ENCODE assay signal across 24 mouse cellular contexts in genomic region chr10:126765648-126766047, GRCm38 (mm10).
DNase-seq lines count a peak whose midpoint lies in the region; TF ChIP-seq lines count a peak whose summit lies in the region.
"Had no signal": no experiment of that assay in that cellular context is flagged by ENCODE, and none has a peak within 500 bp of the region (broad histone marks: within the 10 kb centered on the region; RNA-seq: fewer than 3 reads in every experiment).

No protein-coding gene starts in this region.

- H3K27ac ChIP-seq in CH12.LX (ENCODE audit: insufficient read depth, low read depth): no peak overlapping the region
- no peak overlapping the region for H3K27ac ChIP-seq in ES-E14 (ENCODE audit: insufficient read depth, low read depth, low read length, poor library complexity, severe bottlenecking)
- H3K27ac ChIP-seq in bone marrow macrophage, adult 2 months (ENCODE audit: insufficient read depth, low read depth, low read length): peak overlapping the region; percentile 55
- no peak overlapping the region for H3K27ac ChIP-seq in left cerebral cortex, adult 2 months
- H3K27ac ChIP-seq: embryonic facial prominence, embryonic 13.5 days; embryonic facial prominence, embryonic 15.5 days; forebrain, embryonic 10.5 days; forebrain, embryonic 13.5 days; forebrain, embryonic 15.5 days had no signal

- no peak for TF ChIP-seq CTCF in CH12.LX (conservative IDR thresholded peaks at IDR 0.05 in 1 of 2, IDR thresholded peaks at IDR 0.05 in 1 of 2; ENCODE audit: low read depth in 2 of 2, low read length in 2 of 2)
- no peak for TF ChIP-seq CTCF in bone marrow macrophage, adult 2 months (IDR thresholded peaks at IDR 0.05; ENCODE audit: low read depth, low read length)
- no peak for TF ChIP-seq CTCF in left cerebral cortex, adult 2 months (IDR thresholded peaks at IDR 0.05)

- H3K79me2 ChIP-seq in CH12.LX (replicated peaks; ENCODE audit: control insufficient read depth, extremely low read depth, insufficient read depth, poor library complexity, severe bottlenecking): no peaks in the 10 kb centered on the region

- H3K9me3 ChIP-seq in CH12.LX (replicated peaks; ENCODE audit: low read length) (peaks cover 7% of the 10 kb centered on the region), ES-E14 (ENCODE audit: control insufficient read depth, insufficient read depth, low read depth, low read length) (no peaks in the 10 kb centered on the region)
- H3K9me3 ChIP-seq: embryonic facial prominence, embryonic 13.5 days; embryonic facial prominence, embryonic 15.5 days; forebrain, embryonic 10.5 days; forebrain, embryonic 13.5 days; forebrain, embryonic 15.5 days had no signal

- no peak overlapping the region for H3K4me2 ChIP-seq in CH12.LX (ENCODE audit: insufficient read depth, low read depth, poor library complexity, severe bottlenecking)
- H3K4me2 ChIP-seq: embryonic facial prominence, embryonic 13.5 days; embryonic facial prominence, embryonic 15.5 days; forebrain, embryonic 13.5 days; forebrain, embryonic 15.5 days had no signal

- H3K27me3 ChIP-seq in CH12.LX (replicated peaks): peaks cover 9% of the 10 kb centered on the region
- H3K27me3 ChIP-seq: embryonic facial prominence, embryonic 13.5 days; embryonic facial prominence, embryonic 15.5 days; forebrain, embryonic 13.5 days; forebrain, embryonic 15.5 days; Patski had no signal

- intact Hi-C loops in heart, postnatal 10 days (cut with DNase I): no loop called here
- intact Hi-C loops in left cerebral cortex, adult 2 months (cut with DNase I): no loop called here

- no peak overlapping the region for H3K4me3 ChIP-seq in CH12.LX (replicated peaks in 1 of 3; ENCODE audit: low read depth in 2 of 3, low read length in 2 of 3, poor library complexity in 1 of 3)
- no peak overlapping the region for H3K4me3 ChIP-seq in ES-E14 (ENCODE audit: insufficient read depth in 1 of 2, low read depth in 1 of 2, low read length in 2 of 2, poor library complexity in 1 of 2, severe bottlenecking in 1 of 2)
- no peak overlapping the region for H3K4me3 ChIP-seq in bone marrow macrophage, adult 2 months (ENCODE audit: insufficient read depth, low read length)
- no peak overlapping the region for H3K4me3 ChIP-seq in left cerebral cortex, adult 2 months
- H3K4me3 ChIP-seq: embryonic facial prominence, embryonic 13.5 days; embryonic facial prominence, embryonic 15.5 days; erythroblast, embryonic 14.5 days; forebrain, embryonic 10.5 days; forebrain, embryonic 13.5 days; forebrain, embryonic 15.5 days had no signal

- H3K36me3 ChIP-seq in CH12.LX (replicated peaks in 1 of 2; ENCODE audit: control insufficient read depth in 1 of 2, insufficient read depth in 1 of 2, low read length in 1 of 2) (no peaks in the 10 kb centered on the region), ES-E14 (ENCODE audit: control insufficient read depth, insufficient read depth, low read length, poor library complexity, severe bottlenecking) (no peaks in the 10 kb centered on the region)
- H3K36me3 ChIP-seq: embryonic facial prominence, embryonic 13.5 days; embryonic facial prominence, embryonic 15.5 days; forebrain, embryonic 10.5 days; forebrain, embryonic 15.5 days had no signal

- H3K4me1 ChIP-seq in CH12.LX (ENCODE audit: control insufficient read depth in 1 of 2, insufficient read depth in 2 of 2) (no peaks in the 10 kb centered on the region), ES-E14 (ENCODE audit: control insufficient read depth in 2 of 2, insufficient read depth in 2 of 2, low read length in 2 of 2, poor library complexity in 1 of 2) (peaks cover 0 to 2% of the 10 kb centered on the region in 2 experiments; a peak in 1 of 4 replicates)
- no peaks in the 10 kb centered on the region for H3K4me1 ChIP-seq in bone marrow macrophage, adult 2 months (ENCODE audit: control insufficient read depth, insufficient read depth, low read length)
- H3K4me1 ChIP-seq: embryonic facial prominence, embryonic 13.5 days; embryonic facial prominence, embryonic 15.5 days; forebrain, embryonic 10.5 days; forebrain, embryonic 13.5 days; forebrain, embryonic 15.5 days had no signal

- TF ChIP-seq EP300 in CH12.LX (IDR thresholded peaks at IDR 0.05; ENCODE audit: low read length): no peak

- peak; percentile 46 for DNase-seq in heart, adult 11 months
- DNase-seq in heart, postnatal 10 days: no peak
- DNase-seq in CH12.LX (ENCODE audit: extremely low read depth): no peak
- DNase-seq in ES-E14 (ENCODE audit: low read depth, low spot score): no peak
- DNase-seq in left cerebral cortex, adult 2 months (ENCODE audit: extremely low spot score in 1 of 2, low spot score in 2 of 2): no peak
- DNase-seq in heart, postnatal 4 days: no peak
- DNase-seq: adrenal gland, adult 8-10 months; adrenal gland, postnatal 14 days; adrenal gland, postnatal 36 days; cerebellum, adult 11 months; cerebellum, adult 18-20 months; cerebellum, adult 8-10 months; cerebellum, adult 9-11 months; cerebellum, postnatal 14 days; cerebellum, postnatal 36 days; embryo, embryonic 11 days had no signal

- in situ Hi-C loops in CH12.LX (cut with MboI; ENCODE audit: low pct_ligation_motif_present, low pct_unique_long_range_greater_than_20kb, low sequenced_read_pairs): no loop called here
- in situ Hi-C loops in ES-E14 (cut with MboI; ENCODE audit: low sequenced_read_pairs in 2 of 2, unreplicated experiment in 2 of 2): no loop called here

- dilution Hi-C loops in CH12.LX (cut with MboI; ENCODE audit: extremely low pct_ligation_motif_present, extremely low pct_unique_long_range_greater_than_20kb, low sequenced_read_pairs): no loop called here

- no peak for TF ChIP-seq RAD21 in CH12.LX (IDR thresholded peaks at IDR 0.05; ENCODE audit: low read depth, low read length)

- H3K9ac ChIP-seq in CH12.LX (ENCODE audit: insufficient read depth, low read depth) (no peak overlapping the region), ES-E14 (ENCODE audit: insufficient read depth, low read depth, low read length, poor library complexity, severe bottlenecking) (no peak overlapping the region)
- H3K9ac ChIP-seq: embryonic facial prominence, embryonic 13.5 days; embryonic facial prominence, embryonic 15.5 days; forebrain, embryonic 13.5 days; forebrain, embryonic 15.5 days had no signal

- TF ChIP-seq POLR2A in CH12.LX (IDR thresholded peaks at IDR 0.05; ENCODE audit: low read depth, low read length): no peak
- no peak for TF ChIP-seq POLR2A in bone marrow macrophage, adult 2 months (IDR thresholded peaks at IDR 0.05; ENCODE audit: borderline replicate concordance, low read depth, low read length)

TF ChIP-seq in CH12.LX, 34 proteins besides CTCF, POLR2A, EP300 and RAD21:
- TF ChIP-seq TCF12 (IDR thresholded peaks at IDR 0.05; ENCODE audit: low read depth, low read length): no peak
- peak; percentile 70 for TF ChIP-seq MAFK (IDR thresholded peaks at IDR 0.05; ENCODE audit: insufficient replicate concordance, low read length)

TF ChIP-seq in ES-E14, 5 proteins besides CTCF, POLR2A, EP300 and RAD21:
- no peak for TF ChIP-seq CHD2 (IDR thresholded peaks at IDR 0.05; ENCODE audit: low read depth, low read length)
- TF ChIP-seq ZNF384 (IDR thresholded peaks at IDR 0.05; ENCODE audit: low read depth, low read length): no peak
- TF ChIP-seq MAFK (IDR thresholded peaks at IDR 0.05; ENCODE audit: insufficient read depth, low read depth, low read length): peak; percentile 89
- TF ChIP-seq HCFC1 (IDR thresholded peaks at IDR 0.05; ENCODE audit: borderline replicate concordance, insufficient read depth, low read length): no peak
TF ChIP-seq in ES-E14: peak in this region for 1.
